Mouse (Mus musculus): ENCODE measurements around the gene Reep1. TPM values are rescaled to one million over a fixed set of nuclear protein-coding genes. Genes with fewer than 3 reads are reported as not detected.

Gene Reep1
- polyA plus RNA-seq, 1 experiment from 2014 or later, result 28.4 TPM

Other genes with a start within 250 kb of the Reep1 start
- 20.7 and 21.2 TPM in 2 replicates for gene Rnf103, start 213.7 kb upstream of the Reep1 start, polyA plus RNA-seq (2014; fragmentation: Nextera tagmentation; extraction: Ambion mirVana)
- 69.6 and 70.3 TPM in 2 replicates for gene Chmp3, start 163.8 kb upstream of the Reep1 start, polyA plus RNA-seq (2014; fragmentation: Nextera tagmentation; extraction: Ambion mirVana)
- gene Kdm3a, start 74.6 kb upstream of the Reep1 start, polyA plus RNA-seq (2014; fragmentation: Nextera tagmentation; extraction: Ambion mirVana), result 27.7 and 34.9 TPM in 2 replicates
- gene Mrpl35, start 119.4 kb downstream of the Reep1 start, polyA plus RNA-seq (2014; fragmentation: Nextera tagmentation; extraction: Ambion mirVana), result 61.9 and 63.6 TPM in 2 replicates
- gene Immt, start 123.8 kb downstream of the Reep1 start, polyA plus RNA-seq (2014; fragmentation: Nextera tagmentation; extraction: Ambion mirVana), result 160 and 176 TPM in 2 replicates
- gene Ptcd3, start 201.2 kb downstream of the Reep1 start, polyA plus RNA-seq (2014; fragmentation: Nextera tagmentation; extraction: Ambion mirVana), result 84.6 and 92.6 TPM in 2 replicates
- 28.9 and 31.5 TPM in 2 replicates for gene Polr1a, start 201.5 kb downstream of the Reep1 start, polyA plus RNA-seq (2014; fragmentation: Nextera tagmentation; extraction: Ambion mirVana)

Measured in embryonic facial prominence, embryonic 14.5 days (tissue).